Mouse (Mus musculus) right cerebral cortex, postnatal 36 days (tissue): ENCODE data around the gene Lyg1.
"Not testable (repeated sequence)": the region's sequence is repeated elsewhere in the genome, so short reads cannot be mapped to it uniquely, and the experiment has no call there.

Experiments used
- DNase-seq, 2 experiments: peaks; one replicate each; pipeline ENCODE4 v3.0.0; 2022; ENCODE audit warnings: low spot score in 2 of 2, mixed read lengths in 1 of 2

The Lyg1 gene

DNA sequence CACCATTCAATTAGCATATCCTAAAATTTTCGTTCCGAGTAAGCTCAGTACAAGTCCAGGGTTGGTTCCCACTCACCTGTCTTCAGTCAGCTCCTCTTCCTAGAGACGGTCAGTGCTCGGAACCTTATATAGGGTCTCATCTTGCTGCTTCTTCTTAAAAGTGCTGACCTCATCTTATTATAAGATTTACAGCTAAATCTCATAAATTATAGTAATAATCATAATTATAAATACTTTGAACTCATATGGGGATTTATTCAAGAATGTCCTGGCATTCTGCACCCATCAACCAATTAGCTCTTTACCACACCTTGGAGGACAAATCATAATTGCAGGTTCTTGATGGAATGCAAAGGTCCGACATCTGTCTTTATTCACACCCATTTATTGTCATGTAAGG lies at the start of gene Lyg1:
TSS of gene Lyg1 (minus strand) at position 101 of the 400 bp plus-strand sequence.
- DNase-seq: no peak

GRCm38 (mm10) chr1:38006741-38007140 lies 49.2 kb upstream of the Lyg1 start:
- DNase-seq: no peak

DNA sequence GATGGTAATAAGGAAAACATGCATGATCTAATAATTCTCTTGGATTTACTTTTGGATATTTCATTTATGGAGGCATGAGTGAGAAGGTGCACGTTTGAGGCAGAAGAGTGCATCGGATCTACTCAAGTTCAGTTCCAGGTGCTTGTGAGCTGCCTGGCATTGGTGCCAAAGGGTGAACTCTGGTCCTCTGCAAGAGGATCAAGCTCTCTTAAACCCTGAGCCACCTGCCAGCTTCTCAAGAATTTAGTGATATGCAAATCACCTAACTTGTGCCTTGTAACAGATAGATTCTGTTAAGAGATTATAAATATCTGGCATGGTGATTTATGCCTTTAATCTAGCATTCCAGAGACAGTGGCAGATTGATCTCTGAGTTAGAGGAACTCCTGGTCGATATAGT lies 45.5 kb upstream of the Lyg1 start:
- no peak for DNase-seq

DNA sequence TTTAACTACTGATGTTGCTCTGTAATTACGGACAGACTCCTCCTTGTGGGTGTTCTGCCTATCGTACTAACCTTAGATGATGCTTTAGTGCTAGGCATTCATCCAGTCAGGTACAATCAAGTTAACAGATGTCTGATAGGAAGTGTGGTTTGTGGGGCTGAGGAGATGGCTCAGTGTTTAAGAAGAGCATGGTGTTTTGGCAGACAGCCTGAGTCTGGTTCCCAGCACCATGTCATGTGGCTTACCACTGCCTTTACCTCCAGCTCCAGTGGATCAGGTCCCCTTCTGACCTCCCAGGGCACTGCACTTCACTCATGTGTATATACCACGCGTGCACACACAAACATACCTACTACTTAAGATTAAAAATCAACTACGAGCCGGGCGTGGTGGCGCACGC lies 44.4 kb upstream of the Lyg1 start:
- DNase-seq: no peak

GRCm38 (mm10) chr1:38000844-38001243 lies 43.3 kb upstream of the Lyg1 start:
- no peak for DNase-seq

GRCm38 (mm10) chr1:37999552-37999951 lies 42.0 kb upstream of the Lyg1 start:
- no peak for DNase-seq

GRCm38 (mm10) chr1:37998371-37999199 lies 41.0 kb upstream of the Lyg1 start:
- no peak for DNase-seq

- DNase-seq: peak; percentile 96 to 97
Measured at GRCm38 (mm10) chr1:37997867-37998266, 40.3 kb upstream of the Lyg1 start, which contains the start of the genes Txndc9 and Eif5b. Gene Txndc9, minus strand, starts transcription at chr1:37997893. Gene Eif5b, plus strand, starts transcription at chr1:37998010.

DNA sequence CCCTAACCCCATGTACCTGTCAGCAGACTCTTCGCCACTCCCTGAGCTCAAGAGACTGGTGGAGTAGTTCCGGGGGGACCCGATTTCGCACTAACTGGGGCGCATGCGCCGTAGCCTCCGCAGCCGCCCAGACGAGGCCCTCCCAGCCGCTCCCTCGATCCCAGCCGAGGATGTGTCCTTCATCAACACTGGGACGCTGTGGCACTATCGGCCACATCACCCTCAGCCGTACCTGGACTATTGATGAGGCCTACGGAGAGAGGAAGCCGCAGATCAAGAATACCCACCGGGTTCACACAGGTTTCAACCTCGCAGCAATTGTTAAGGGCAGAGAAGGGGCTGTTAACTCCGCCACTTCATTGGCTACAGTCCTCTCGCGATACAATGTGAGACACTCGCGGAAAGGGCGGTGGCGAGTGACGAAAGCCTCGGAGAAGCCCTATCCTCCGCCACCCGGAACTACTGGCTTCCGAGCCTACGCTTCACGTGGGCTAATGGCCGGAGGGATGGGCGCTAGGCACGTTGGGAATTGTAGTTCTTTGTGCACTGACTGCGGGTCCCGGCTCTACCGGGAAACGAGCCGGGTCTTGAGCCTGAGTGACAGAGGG lies 39.4 kb upstream of the Lyg1 start:
- DNase-seq: peak; percentile 97 to 99

- DNase-seq: no peak
Measured at GRCm38 (mm10) chr1:37996226-37996625, 38.7 kb upstream of the Lyg1 start.

GRCm38 (mm10) chr1:37987856-37988255 lies 30.3 kb upstream of the Lyg1 start:
- DNase-seq: no peak

DNA sequence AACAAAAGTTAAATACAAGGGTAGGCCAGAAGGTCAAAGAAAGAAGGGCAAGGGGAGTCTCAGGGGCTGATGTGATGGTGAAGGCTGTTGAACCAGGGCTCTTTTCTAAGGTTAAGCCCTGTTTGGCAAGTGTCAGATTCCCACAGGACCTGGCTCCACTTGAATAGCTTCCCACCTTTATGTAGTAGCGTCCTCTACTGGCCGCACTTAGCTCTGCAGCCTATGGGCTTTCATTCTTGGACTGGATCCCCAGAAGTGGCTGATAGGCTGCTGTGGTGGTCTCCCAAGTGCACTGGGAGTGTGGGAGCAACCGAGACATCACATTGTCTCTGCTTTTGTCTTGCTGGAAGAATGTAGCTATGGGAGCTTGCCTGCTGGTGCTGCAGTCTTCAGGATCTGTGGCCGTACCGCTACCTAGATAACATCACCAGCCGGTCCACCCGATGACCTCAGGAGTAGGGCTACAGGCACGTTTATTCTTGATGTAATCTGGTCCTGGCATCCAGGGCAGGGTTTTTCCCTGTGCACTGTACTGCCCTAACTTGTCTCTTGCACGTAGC lies 28.3 kb upstream of the Lyg1 start:
- no peak for DNase-seq

GRCm38 (mm10) chr1:37984326-37984725 lies 26.8 kb upstream of the Lyg1 start:
- DNase-seq: no peak

DNA sequence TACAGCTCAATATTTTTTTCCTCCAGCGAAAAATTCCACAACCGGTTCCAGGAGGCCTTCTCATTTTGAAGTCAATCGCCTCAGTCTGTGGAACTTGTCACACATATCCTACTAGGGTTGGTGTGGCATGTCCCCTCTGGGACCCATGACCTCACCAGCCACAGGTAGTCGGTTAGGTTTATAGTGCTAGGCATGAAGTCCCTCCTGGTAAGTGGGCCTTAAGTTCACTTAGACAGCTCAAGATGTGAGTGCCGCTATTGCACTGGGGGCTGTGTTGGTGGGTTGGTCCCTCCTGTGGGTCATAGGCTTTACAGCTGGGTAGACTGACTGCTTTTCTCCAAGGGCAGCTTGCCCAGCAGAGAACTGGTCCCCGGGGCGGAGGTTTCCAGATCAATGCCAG lies 19.7 kb upstream of the Lyg1 start:
- DNase-seq: no peak

GRCm38 (mm10) chr1:37976666-37977065 lies 19.1 kb upstream of the Lyg1 start:
- DNase-seq: not testable (repeated sequence)

- no peak for DNase-seq
Measured at GRCm38 (mm10) chr1:37971520-37971919, 14.0 kb upstream of the Lyg1 start.

GRCm38 (mm10) chr1:37968746-37969145 lies 11.2 kb upstream of the Lyg1 start:
- DNase-seq: no peak

DNA sequence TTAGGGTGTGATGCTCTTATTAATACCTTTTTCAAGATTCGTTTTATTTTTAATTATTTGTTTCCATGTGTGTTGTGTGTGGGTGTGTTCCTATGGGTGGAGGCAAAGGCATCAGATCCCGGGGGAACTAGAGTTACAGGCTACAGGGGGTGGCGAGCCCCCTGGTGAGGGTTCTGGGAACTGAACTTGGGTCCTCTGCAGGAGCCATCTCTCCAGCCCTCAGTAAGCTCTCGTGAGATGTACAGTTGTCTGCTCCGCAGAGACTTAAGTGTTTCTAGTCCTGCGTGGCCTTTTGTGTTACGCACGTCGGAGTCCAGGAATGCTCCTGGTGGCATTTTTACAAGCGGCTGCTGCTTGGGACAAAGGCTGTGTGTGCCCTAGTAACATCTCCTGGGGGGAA lies 8.0 kb upstream of the Lyg1 start:
- no peak for DNase-seq

- peak; percentile 5 to 14 for DNase-seq
Measured at GRCm38 (mm10) chr1:37959486-37959885, 1.9 kb upstream of the Lyg1 start.

DNA sequence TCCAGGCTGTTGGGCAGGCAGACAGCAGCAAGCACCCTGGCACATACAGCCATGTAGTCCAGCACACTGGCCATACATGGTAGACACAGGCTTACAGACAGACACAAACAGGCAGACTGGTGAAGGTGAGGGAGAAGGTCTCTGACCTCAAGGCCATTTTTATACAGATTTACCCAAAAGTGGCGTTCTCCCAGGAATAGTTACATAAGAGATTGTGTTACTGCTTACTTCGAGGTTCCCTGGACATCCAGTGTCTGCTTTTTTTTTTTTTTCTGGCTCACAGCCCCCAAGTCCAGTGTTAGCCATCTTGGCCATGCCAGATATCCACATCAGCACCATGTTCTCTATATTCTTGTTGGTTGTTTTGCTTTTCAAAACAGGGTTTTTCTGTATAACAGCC lies 957 bp upstream of the Lyg1 start:
- no peak for DNase-seq

GRCm38 (mm10) chr1:37956690-37957431 lies 698 bp downstream of the Lyg1 start:
- DNase-seq: no peak

GRCm38 (mm10) chr1:37955251-37955650 lies 2.3 kb downstream of the Lyg1 start:
- no peak for DNase-seq
